Mouse (Mus musculus) layer of hippocampus, postnatal 36 days (tissue): ENCODE results near the gene Sfrp2. TPM values are rescaled to one million over a fixed set of nuclear protein-coding genes. Genes with fewer than 3 reads are reported as not detected.

Experiments
- DNase-seq, 2 experiments: peaks; one replicate each; pipeline ENCODE4 v3.0.0; 2022
- total RNA-seq, 2 experiments: library from RNA; stranded (reverse); gene quantifications; 2 replicates each; pipeline ENCODE4 v1.2.3; 2021

The Sfrp2 gene
- total RNA-seq: 1 to 10 TPM; 1.5 TPM

- peak in 1 of 2 experiments; percentile 24 for DNase-seq
Measured at GRCm38 (mm10) chr3:83765871-83766725, at the start of gene Sfrp2. Gene Sfrp2 (plus strand): TSS chr3:83766321.

DNA sequence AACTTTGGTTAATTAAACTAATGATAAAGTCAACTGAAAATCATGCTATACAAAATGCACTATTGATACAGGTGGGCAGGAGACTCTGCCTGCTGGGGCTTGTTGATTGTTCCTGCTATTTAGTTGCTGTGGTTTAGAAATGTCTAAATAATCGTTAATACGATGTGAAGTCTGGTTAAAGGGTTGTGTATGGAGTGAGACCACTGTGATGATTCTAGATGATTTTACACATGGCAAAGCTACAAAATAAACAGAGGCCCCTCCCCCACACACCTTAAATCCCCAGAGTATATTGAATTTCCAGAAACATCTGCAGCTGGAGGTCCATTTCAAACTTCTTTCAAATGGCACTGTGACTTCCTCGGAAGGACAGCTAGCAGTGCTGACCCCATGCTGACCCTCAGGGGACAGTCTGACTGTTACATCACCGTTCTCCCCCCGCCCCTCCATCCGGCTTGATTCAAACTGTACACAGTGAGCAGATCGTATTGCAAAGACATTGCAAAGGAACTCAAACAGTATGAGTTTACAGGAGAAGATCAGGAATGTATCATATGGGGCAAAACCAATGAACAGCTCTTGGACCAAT lies 48.4 kb upstream of the Sfrp2 start:
- DNase-seq: no peak

GRCm38 (mm10) chr3:83718662-83719061 lies 47.5 kb upstream of the Sfrp2 start:
- DNase-seq: no peak

DNA sequence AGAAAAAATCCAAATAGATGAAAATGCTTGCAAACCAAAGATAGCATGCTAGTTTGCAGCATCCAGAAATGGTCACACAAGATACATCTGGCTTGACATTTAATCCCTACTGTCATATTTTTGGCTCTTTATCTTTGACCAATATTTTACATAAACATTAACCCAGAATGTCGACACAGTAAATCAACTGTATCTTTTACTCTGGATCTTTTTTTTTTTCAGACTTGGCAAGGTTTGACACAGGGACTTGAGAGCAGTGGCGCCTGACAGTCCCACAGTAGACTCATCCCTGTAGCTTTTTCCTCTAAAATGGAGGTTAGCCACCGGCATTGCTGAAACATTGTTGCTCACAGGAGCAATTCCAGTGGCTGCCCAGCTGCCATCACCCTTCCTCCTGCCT lies 37.9 kb upstream of the Sfrp2 start:
- DNase-seq: no peak

- DNase-seq: no peak
Measured at GRCm38 (mm10) chr3:83728675-83729390, 37.3 kb upstream of the Sfrp2 start.

DNA sequence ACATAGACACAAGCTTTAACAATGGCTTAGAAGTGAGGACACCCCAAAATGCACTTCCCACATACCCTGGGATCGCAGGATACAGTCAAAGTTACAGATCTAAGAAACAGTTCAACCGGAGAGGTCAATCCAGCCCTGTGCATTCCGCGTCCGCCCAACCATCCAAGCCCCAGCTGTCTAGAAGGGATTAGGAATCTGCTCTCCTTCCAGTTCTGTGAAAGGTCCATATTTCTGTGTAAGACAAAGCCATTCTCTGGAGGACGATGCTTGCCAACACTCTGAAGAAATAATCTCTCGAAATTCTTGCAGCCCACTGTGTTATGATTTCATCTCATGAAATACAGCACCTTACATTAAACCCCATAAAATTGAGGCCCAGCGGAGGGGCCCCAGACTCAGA lies 32.1 kb upstream of the Sfrp2 start:
- no peak for DNase-seq

GRCm38 (mm10) chr3:83736980-83737379 lies 29.1 kb upstream of the Sfrp2 start:
- no peak for DNase-seq

DNA sequence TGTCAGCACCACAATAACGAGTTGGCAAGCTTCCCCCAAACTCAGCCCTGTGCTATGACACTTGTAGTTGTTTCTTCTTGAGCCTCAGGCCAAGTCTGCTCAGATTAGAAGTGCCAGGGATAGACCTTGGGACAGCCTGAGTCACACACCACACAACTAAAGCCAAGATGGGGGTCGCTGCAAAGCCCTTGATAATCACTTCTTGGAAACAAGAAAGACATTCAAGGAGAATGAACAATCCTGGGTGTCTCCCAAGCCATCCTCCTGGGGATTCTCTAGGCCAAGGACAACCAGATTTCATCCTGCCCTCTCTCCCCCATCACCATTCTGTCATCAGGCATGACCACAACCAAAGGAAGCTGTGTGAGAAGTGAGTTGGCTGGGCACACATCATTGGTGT lies 25.9 kb upstream of the Sfrp2 start:
- DNase-seq: no peak

- no peak for DNase-seq
Measured at GRCm38 (mm10) chr3:83747276-83747675, 18.8 kb upstream of the Sfrp2 start.

DNA sequence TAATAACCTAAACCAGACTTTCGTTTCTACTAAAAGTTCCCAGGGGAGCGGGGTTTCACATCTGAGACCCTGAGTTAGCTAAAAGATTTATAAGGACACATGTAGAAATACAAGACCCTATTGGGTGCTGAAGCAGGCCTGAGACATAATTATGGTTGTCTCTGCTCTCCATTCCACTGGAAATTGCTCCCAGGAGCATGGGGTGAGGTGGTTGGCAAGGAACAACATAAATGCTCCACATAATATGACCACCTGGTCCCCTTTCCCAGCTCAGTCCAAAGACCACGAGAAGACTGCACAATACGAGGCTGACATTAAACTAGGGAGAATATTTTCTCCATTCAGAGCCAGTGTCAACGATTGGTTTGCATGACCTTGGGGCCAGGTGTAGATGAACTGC lies 18.2 kb upstream of the Sfrp2 start:
- no peak for DNase-seq

DNA sequence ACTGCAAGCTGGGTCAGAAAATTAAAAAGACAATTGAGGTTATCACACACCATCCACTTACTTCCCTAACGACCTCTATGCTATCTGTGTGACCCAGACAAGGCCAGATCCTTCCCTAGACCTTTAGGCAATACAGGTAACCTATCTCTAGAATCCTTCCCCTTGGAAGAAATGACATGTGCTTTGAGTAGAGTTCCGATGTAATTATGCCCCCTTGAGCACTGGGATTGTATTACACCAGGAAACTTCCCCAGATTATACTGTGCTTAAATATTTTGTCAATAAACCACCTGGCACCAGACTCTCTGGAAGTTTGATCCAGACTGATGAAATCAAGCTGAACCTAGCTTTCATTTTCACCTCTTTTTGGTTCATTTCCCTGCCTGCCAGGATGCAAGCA lies 14.5 kb upstream of the Sfrp2 start:
- no peak for DNase-seq

DNA sequence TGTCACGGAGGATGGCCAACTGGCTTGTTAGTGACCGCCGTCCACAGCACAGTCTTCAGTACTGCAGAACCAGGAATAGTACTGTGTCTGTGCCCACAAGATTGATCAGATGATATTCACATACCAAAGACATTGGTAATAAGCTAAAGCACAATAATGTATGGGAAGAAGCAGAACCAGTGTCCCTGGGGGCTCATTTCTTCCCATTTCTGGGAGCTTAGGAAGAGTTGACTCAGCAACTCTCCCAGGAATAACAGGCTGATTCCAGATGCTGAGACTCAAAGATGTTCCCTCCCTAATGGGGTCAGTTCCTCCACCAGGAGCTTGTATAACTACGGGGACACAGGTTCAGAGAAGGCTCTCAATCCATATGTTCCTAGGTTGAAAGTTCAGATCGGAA lies 13.9 kb upstream of the Sfrp2 start:
- DNase-seq: no peak

GRCm38 (mm10) chr3:83755043-83755635 lies 11.0 kb upstream of the Sfrp2 start:
- DNase-seq: no peak

DNA sequence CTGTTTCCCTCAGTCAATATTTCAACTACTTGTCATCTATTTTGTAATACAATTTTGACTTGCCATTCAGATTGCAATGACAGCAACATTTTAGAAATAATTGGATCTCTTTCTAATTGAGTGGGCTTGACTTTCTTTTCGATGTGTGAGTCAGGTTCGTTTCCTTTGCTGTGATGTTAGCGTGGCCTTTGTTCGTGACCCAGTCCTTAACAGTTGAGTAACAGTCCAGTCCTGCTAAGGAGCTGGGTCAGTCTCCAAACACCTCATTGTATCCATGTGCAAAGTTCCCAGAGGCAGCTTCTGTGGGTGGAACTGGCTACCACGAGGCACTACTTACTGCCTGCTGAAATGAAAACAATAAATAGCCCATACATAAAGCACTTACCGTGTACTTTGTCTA lies 10.5 kb upstream of the Sfrp2 start:
- DNase-seq: no peak

GRCm38 (mm10) chr3:83762361-83762760 lies 3.8 kb upstream of the Sfrp2 start:
- DNase-seq: no peak

- peak; percentile 73 to 75 for DNase-seq
Measured at GRCm38 (mm10) chr3:83763551-83764548, 2.3 kb upstream of the Sfrp2 start.

GRCm38 (mm10) chr3:83766726-83767070 lies 577 bp downstream of the Sfrp2 start:
- DNase-seq: no peak

DNA sequence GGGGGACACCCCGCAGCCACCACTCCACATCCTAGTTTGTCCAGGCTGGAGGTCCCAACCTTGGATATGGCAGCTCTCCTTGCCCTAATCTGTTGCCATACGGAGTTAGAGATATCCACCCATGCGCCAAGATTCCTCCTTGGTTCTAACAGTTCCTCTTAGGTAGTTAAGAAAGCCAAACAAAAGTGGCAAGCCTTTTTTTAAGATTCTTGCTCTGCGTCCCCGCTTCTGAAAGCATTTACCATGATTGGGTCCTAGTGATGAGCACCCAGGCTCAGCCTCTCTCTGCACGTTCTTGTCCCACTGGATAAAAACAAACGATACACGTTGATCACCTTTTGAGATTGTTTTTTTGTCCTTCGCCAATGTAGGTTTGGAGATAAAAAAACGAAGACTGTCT lies 1.0 kb downstream of the Sfrp2 start:
- no peak for DNase-seq

DNA sequence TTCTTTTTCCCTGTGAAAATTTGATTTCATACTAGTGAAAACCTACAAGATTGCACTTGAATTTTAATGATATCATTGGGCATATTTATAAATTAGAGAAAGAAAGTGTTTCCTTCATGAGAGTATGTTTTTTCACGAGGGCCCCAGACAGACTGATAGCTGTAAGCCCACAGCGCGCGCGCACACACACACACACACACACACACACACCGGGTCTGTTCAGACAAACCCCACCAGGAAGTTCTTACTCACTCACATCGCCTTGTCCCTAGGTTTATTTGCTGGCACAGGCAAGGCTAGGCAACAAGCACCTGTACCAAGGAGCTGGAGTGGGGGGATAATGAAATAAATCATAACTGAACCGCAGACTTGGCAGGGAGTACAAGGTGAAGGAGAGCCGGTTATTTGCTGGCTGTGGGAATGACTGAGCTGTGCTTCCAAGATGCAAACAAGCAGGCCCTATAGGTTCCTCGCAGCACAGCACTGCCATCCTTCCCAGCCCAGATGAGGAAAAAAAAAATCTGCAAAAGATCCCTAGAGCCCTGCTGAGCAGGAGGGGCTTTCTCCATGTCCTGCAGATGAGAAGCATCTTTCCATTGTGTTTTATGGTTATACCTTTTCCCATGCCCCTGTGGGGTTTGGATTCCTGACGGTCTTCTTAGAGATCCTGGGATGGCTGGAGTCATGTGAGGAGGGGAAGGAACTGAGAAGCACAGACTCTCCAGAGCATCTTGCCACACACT lies 2.3 kb downstream of the Sfrp2 start:
- DNase-seq: no peak

GRCm38 (mm10) chr3:83769036-83769410 lies 2.9 kb downstream of the Sfrp2 start:
- no peak for DNase-seq

DNA sequence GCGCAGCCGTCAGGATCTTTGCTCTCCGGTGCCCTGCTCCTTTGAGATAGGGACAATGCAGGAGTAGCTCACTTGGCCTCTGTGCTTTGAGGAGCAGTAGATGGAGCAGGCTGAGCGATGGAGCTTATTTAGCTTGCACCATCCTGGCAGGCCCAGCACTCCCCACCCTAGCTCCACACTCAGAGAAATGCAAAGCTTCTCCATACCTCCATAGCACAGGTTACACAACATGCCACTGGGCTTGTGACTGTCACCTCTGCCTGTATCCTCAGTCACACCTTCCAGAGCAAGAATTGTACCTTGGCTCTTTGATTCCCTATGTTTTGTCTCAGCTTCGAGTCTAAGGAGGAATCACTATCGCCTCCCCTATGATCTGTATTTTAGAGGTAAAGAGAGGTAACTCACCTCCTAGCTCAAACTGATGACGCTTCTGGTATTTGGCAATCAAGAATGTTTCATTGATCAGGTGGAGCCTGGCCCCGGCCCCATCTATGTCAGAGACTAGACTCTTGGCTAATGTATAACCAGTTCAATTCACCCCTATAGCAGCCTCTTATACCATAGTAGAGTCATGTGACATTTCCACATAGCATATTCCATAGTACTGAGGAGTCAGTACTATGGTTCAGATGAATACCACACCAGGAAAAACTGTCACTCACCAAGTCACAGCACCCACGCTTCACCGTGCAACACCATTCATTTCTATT lies 5.2 kb downstream of the Sfrp2 start:
- no peak for DNase-seq
